Mouse (Mus musculus): ENCODE measurements around the gene Sfxn5.

- TF ChIP-seq GATA1 (IDR thresholded peaks at IDR 0.05; ENCODE audit: borderline replicate concordance, low read length) = no peak
- no peak for TF ChIP-seq FLI1 (IDR thresholded peaks at IDR 0.05; ENCODE audit: low read length)
These were observed 30.1 kb upstream of the Sfxn5 start for GRCm38 (mm10) chr6:85363231-85363905.
